Mouse (Mus musculus) ES-CJ7 (cell line): ENCODE measurements around the gene Reep6.

Source experiments
- DNase-seq: peaks from one replicate; pipeline ENCODE4 v3.0.0; 2011; ENCODE audit warnings: low read depth, low spot score

Gene Reep6

DNA sequence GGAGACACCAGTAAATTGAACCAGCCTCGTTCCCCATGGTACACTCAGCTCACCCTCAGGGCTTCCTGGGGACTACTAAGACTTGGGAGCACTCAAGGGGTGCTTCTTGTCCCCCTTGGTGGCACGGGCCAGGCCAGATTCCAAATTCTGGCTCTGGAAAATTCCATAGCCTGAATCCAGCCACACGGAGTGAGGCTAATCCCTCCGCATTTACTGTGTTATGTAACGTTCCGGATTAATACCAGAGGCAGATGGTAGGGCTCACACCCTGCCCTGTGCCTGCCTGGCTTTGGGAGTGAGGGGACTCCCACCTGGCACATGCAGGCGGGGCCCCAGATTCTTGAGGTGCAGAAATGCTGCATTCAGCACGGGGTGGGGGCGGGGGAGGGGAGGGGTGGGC is 25.7 kb downstream of the Reep6 start:
- DNase-seq: no peak

- peak; percentile 38 for DNase-seq
Measured at GRCm38 (mm10) chr10:80356001-80356682, 26.4 kb downstream of the Reep6 start, which contains the start of gene Plk5. Gene Plk5, plus strand, starts transcription at chr10:80356459.

DNA sequence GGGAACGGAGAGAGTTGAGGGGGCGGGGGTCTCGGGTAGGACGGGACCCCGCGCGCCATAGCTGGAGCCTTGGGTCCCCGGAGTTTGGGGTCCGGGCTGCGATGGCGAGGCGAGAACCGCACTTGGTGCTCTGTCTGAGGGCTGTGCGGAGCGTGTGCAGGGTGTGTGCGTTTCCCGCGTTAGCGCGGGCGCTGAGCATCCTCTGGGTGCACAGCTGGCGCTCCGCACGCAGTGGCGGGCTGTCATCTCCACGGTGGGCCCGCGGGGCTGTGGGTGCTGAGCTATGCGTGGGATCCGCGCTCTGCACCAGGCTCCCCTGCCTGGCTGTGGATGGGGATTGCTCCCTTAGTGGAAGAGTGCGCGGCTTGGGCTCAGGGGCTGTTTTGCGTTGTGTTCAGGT is 27.0 kb downstream of the Reep6 start:
- DNase-seq: no peak

DNA sequence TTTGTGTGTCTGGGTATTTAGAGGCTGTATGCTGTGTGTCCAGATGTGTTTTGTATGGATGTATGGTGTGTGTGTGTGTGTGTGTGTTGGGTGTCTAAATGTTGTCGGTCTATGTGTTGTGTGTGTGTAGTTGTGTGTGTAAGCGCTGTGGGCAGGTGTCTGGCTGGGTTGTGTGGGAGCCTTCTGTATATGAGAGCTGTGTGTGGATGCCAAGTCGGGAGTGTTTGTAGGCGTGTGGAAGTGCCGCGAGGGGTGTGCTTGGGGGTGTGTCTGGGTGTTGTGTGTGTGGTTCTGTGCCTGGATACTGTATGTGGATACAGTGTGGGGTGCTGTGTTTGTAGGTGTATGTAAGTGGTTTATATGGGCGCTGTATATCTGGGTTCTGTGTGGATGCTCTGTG is 27.6 kb downstream of the Reep6 start:
- DNase-seq: no peak

DNA sequence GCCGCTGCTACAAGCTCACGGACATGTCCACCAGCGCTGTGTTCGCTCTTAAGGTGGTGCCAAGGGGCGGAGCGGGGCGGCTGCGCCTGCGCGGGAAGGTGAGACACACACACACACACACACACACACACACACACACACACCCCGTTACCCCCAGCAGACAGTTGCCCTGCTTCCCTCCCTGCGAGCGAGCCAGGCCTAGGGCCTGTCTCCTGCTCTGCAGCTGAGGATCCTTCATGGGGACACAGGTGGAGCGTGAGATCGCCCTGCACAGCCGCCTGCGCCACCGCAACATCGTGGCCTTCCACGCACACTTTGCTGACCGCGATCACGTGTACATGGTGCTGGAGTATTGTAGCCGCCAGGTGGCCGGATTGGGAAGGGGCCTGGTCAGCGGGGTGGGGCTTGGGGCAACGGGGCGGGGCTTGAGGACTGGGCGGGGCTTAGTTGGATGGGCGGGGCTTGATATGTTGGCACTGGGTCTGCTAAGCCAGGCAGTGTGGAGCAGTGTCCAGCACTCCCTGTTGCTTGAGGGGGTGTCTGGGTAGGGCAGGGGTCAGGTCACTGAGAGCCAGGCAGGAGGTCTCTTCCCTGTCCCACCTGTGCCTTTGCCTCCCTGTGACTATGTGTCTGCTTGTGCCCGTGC is 28.4 kb downstream of the Reep6 start:
- peak; percentile 61 for DNase-seq

- DNase-seq: no peak
Measured at GRCm38 (mm10) chr10:80363734-80364133, 34.0 kb downstream of the Reep6 start.

DNA sequence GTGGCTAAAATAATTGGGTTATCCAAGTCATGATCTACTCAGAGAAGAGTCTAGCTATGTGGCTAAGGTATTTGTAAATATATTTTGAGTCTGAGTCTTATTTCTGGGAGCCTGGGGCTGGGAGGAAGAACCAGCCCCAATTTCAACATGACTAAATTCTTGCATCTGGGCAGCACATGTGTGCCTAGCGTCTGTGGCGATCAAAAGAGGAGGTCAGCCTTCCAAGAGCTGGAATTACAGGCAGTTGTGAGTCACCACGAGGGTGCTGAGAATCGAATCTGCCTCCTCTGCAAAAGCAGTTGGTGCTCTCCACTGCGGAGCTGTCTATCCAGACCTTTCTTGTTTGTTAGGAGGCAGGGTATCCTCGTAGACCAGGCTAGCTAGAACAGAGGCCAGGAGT is 36.0 kb downstream of the Reep6 start:
- DNase-seq: no peak

DNA sequence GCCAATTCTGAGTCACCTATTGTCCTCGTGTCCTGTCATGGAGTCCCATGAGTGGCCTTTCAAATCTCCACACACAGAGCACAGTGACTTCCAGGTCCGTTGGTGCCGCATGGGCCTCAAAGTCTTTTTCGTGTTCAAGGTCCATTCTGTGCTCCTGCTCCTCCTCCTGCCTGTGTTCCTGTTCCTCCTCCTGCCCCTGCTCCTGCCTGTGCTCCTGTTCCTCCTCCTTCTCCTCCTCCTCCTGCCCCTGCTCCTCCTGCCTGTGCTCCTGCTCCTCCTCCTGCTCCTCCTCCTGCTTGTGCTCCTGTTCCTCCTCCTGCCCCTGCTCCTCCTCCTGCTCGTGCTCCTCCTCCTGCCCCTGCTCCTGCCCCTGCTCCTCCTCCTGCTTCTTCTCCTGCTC is 38.2 kb downstream of the Reep6 start:
- no peak for DNase-seq

GRCm38 (mm10) chr10:80368392-80368791 is 38.6 kb downstream of the Reep6 start:
- no peak for DNase-seq

DNA sequence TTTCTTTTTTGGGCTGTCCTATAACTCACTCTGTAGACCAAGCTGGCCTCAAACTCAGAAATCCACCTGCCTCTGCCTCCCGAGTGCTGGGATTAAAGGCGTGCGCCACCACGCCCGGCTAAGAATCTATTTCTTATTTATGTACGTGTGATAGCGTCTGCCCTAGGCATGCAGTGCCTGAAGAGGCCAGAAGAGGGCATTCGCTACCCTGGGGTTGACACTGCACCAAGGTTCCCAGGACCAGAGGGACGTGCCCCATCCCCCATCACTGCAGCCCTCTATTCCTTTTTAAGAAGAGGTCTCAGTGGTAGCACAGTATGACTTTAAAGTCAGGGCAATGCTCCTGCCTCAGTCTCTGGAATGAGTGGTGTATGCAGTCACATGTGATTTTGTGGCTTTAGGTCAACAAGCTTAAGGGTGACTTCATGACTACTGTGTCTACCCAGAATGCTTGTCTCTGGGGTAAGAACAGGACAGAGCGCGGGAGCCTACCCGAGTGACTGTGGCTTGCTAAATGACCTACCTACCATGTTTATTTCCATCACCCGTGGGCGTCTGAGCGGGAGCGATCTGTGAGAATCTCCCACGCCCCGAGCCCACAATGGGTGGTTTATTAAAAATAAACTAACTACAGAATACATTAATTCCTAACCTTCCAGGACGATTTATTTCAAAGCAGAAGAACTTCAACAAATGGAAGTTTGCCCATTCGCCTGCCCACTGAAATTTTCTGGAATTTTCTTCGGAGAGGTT is 40.4 kb downstream of the Reep6 start:
- DNase-seq: peak; percentile 80

GRCm38 (mm10) chr10:80371411-80371966 is 41.7 kb downstream of the Reep6 start:
- peak; percentile 83 for DNase-seq

DNA sequence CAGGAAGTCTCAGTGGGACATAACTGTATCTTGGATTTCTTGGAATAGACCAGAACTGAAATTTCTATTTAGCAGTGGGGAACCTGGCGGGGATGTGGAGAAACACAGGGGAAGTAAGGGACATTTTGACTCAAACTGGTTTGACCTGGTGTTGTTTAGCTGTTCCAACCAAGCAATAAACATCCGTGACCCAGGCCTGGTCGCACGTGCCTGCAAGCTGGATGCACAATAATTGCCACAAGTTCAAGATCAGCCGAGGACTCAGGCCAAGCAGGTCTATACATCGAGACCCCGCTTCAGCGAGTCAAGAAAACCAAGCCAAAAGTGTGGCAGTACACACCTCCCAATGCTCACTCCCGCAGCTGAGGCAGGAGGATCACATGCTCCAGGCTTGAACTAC is 42.2 kb downstream of the Reep6 start:
- no peak for DNase-seq

DNA sequence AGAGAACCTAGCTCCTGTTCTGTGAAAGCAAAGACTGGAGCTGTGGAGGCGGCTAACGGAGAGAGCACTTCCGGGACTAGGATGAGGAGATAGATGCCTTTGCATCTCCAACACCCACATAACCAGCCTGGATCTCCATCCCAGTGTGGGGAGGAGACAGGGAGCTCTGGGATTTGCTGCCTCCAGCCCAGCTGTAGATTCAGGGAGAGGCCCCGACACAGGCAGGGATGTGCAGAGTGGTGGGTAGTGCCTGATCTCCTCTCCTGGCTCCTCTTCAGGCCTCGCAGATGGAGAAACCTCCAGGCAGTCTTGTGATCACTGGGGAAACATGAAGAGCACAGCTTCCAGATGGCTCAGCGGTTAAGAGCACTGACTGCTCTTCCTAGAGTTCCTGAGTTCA is 43.0 kb downstream of the Reep6 start:
- no peak for DNase-seq

DNA sequence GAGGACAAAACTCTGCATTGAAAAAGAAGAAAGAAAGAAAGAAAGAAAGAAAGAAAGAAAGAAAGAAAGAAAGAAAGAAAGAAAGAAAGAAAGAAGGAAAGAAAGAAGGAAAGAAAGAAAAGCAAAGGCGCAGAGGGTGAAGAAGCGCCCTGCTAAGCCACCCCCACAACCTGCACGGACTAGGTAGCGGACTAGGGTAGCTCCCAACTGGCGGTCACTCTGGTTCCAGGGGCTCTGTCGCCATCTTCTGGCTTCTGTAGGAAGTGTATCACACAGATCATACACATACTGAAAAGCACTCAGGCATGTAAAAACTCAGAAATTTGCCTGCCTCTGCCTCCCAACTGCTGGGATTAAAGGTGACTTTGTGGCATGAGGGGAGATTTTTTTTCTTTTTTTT is 44.3 kb downstream of the Reep6 start:
- DNase-seq: peak; percentile 83

DNA sequence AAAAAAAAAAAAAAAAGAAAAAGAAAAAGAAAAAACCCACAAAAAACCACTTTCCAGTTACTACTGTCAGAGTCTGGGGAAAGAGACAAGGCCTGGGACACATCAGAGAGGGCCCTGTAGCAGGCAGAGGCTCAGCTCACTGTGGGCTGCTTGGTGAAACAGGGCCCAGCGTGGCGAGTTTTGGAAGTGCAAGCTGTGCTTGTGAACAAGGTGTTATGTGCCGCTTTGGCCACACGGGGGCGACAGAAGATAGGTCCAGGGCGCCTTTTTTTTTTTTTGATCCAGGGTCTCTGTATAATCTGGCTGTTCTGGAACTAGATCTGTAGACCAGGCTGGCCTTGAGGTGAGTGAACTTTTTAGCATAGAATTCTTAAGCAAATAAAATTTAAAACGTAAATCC is 46.4 kb downstream of the Reep6 start:
- peak; percentile 95 for DNase-seq

GRCm38 (mm10) chr10:80377716-80378115 is 48.0 kb downstream of the Reep6 start:
- DNase-seq: no peak

DNA sequence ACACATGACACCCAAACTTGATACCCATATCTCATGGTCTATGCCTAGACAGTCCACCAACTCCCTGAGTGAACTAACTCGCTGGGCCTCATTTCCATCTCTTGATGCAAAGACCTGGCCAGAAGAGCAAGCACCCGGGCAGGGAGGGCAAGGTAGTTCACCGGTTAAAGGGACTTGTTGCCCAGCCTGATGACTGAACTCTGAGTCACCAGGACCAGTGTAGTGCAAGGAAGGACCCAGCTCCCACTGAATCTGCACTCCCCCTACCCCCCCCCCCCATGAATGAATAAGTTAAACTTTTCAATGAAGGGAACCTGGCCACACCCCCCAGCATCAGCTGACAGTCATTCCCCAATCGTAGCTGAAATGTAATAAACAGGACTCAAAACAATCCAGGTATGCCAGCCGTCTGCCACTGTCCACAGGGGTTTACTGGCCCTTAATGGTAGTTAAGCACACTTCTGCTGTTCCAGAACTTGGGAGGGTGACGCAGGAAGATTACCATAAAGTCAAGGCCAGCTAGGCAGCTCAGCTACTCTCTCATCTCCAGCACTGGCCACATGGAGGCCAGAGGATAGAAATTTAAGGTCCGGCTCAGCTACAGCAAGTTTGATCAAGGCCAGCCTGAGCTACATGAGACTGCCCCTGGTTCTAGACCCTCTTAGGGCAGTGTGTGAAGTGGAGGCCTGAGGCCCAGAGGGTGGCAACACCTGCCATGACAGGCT is 53.0 kb downstream of the Reep6 start:
- DNase-seq: no peak

DNA sequence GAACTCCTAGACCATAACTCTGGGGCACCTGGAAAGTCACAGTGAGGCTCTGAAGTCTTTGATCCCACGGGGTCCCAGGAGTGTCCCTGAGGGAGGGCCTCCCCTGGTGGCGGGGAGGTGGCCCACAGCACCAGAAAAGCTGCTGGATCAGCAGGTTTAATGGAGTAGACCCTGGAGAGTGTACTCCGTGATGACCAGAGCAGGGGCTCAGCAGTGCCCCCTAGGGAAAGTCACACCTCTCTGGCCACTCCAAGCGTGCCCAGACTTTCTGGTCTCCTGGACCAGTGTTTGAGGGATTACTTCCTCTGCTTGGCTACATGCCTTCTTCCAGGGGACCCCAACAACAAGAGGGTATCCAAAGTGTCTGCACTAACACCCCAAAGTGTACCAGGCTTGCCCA is 53.7 kb downstream of the Reep6 start:
- no peak for DNase-seq

- no peak for DNase-seq
Measured at GRCm38 (mm10) chr10:80384115-80384639, 54.4 kb downstream of the Reep6 start.

DNA sequence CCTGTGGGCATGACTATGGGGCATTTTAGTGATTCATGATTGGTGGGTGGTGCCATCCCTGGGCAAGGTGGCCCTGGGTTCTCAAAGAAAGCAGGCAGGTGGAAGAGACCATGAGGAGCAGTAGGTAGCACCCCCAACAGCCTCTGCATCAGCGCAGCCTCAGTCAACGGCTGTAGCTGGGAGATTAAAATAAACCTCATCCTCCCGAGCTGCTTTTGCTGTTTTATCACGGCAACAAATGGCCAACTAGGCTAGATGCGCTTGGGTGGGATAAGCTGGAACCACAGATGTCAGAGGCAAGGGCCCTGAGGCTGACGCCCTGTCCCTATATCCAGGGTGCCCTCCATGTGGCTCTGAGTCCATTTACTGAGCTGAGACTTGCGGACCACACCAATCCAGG is 55.0 kb downstream of the Reep6 start:
- DNase-seq: no peak

GRCm38 (mm10) chr10:80385310-80385709 is 55.6 kb downstream of the Reep6 start:
- DNase-seq: no peak
